Mouse (Mus musculus): ENCODE measurements around the gene Grip1. TPM values are rescaled to one million over a fixed set of nuclear protein-coding genes. Genes with fewer than 3 reads are reported as not detected.
A peak's percentile ranks its signal among the peaks of the same experiment; 100 is the strongest.

Gene Grip1
- polyA plus RNA-seq, 1 experiment from 2014 or later: 3.8 TPM

DNA sequence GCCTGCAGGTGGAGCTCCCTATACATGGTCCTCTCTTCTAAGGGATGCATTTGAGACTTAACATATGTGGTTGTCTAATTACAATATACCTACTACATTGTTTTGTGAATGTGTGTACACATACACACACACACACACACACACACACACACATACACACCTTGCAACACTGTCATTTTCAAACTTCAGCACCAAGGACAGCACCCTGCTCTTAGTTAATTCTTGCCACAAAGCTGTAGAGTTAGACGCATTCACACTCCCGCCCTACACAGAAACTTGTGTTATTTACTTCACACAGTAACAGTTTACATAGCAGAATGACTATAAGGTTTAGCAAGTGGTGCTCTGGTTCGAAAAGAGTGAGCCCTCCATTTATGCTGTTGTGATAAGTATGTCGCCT, 251.7 kb downstream of the Grip1 start:
- WGBS: 67% methylated on average over 4 of the region's 4 CpGs
- Histone ChIP-seq H3K9me3 (peaks cover 4% of the 10 kb centered on the region; the same call in 1 of the 2 replicates), H3K4me3 (no peak overlapping the region), H3K27ac (replicated peaks) (no peak overlapping the region), H3K27me3 (replicated peaks; ENCODE audit: low read depth, poor library complexity, severe bottlenecking) (no peaks in the 10 kb centered on the region), H3K36me3 (replicated peaks) (no peaks in the 10 kb centered on the region), H3K4me1 (no peaks in the 10 kb centered on the region)
- peak; percentile 57 for DNase-seq (ENCODE audit: low spot score)

DNA sequence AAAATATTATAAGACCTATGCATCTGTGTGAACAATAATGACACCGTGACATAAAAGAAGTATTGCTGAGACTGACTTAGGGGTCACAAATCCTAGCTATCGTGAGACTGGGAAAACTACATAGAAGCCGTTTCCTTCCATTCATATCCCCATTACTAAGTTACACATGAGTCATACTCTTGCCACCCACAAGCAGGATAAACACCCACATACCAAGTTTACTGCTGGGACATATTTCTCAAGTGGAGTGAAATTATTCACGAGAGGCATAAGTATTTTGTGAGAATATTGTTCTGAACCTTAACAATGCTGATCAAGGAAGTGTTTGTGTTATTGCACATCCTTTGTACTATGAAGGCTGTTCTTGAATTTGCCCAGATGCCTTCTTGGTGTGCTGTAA, 252.7 kb downstream of the Grip1 start:
- no peaks in the 10 kb centered on the region for H3K27me3 ChIP-seq (replicated peaks; ENCODE audit: low read depth, poor library complexity, severe bottlenecking)
- WGBS: 89% methylated on average over 4 of the region's 4 CpGs
- no peaks in the 10 kb centered on the region for H3K4me1 ChIP-seq
- H3K9me3 ChIP-seq: peaks cover 4% of the 10 kb centered on the region; the same call in 1 of the 2 replicates
- no peak overlapping the region for H3K4me3 ChIP-seq
- DNase-seq (ENCODE audit: low spot score): no peak
- H3K36me3 ChIP-seq (replicated peaks): no peaks in the 10 kb centered on the region
- H3K27ac ChIP-seq (replicated peaks): no peak overlapping the region

DNA sequence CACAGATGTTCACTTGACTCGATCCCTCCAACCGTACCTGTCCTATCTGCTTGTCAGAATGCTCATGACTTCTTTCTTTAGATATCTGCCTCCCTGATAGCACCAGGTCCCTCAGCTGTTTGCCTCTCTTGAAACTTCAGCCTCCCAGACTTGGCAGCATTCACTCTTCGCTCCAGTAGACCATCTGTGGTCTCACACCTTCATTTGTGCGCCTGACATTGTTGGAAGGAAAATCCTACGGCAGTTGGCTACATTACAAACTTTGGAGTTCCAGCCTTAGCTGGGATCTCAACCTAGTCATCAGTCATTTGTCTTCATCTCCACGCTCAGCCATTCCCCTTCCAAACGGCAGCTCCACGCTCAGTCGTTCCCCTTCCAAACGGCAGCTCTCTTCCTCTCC, 253.4 kb downstream of the Grip1 start:
- WGBS: 94% methylated on average over 10 of the region's 10 CpGs

DNA sequence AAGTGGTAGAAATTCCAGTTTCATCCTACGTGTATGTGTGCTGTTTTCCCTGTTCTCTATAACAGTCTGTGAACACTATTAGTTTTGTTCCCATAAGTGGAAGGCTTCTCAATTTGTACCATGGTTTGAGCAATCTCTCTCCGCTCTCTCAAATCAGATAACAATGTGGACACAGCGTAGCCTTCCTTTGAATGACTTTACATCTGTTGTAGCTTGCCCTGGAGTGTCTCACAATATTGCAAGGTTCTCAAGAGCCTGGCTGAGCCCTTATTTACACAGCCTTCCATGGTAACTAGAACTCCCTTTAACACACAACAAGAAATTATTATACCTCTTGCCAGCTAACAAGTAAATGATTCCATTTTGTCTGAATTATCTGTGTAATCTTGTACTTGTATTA, 268.3 kb downstream of the Grip1 start:
- H3K4me3 ChIP-seq: no peak overlapping the region
- no peaks in the 10 kb centered on the region for H3K36me3 ChIP-seq (replicated peaks)
- no peak overlapping the region for H3K27ac ChIP-seq (replicated peaks)
- peaks cover 40% of the 10 kb centered on the region for H3K4me1 ChIP-seq
- WGBS: 68% methylated on average over 3 of the region's 3 CpGs
- H3K9me3 ChIP-seq: no peaks in the 10 kb centered on the region
- H3K27me3 ChIP-seq (replicated peaks; ENCODE audit: low read depth, poor library complexity, severe bottlenecking): no peaks in the 10 kb centered on the region
- no peak for DNase-seq (ENCODE audit: low spot score)

More for the DNA sequence above, 253.4 kb downstream of the Grip1 start:
- H3K4me1 ChIP-seq: no peaks in the 10 kb centered on the region
- no peaks in the 10 kb centered on the region for H3K27me3 ChIP-seq (replicated peaks; ENCODE audit: low read depth, poor library complexity, severe bottlenecking)
- no peak for DNase-seq (ENCODE audit: low spot score)
- no peaks in the 10 kb centered on the region for H3K36me3 ChIP-seq (replicated peaks)
- H3K4me3 ChIP-seq: no peak overlapping the region
- H3K9me3 ChIP-seq: no peaks in the 10 kb centered on the region
- H3K27ac ChIP-seq (replicated peaks): no peak overlapping the region

DNA sequence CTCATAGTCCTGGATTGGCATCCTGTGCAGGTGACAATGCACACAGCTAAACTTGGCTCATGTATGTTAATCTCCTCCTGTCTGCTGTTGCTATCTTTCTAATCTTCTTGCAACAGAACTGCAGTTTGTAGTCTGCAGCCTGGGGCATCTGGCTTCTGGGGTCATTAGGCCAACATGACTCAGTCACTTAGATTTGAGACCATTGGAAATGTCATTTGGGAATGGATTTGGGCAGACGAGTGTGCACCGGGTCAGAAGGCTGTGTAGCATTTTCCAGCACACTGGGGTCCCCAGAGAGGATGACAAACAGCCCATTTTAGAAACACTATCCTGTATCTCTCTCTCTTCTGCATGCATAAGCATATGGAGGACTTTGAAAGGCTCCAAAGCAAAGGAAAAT, 268.8 kb downstream of the Grip1 start:
- Histone ChIP-seq H3K9me3 (no peaks in the 10 kb centered on the region), H3K4me1 (peaks cover 40% of the 10 kb centered on the region), H3K36me3 (replicated peaks) (no peaks in the 10 kb centered on the region), H3K27ac (replicated peaks) (no peak overlapping the region), H3K27me3 (replicated peaks; ENCODE audit: low read depth, poor library complexity, severe bottlenecking) (no peaks in the 10 kb centered on the region), H3K4me3 (no peak overlapping the region)
- peak; percentile 25 for DNase-seq (ENCODE audit: low spot score)
- WGBS: 18% methylated on average over 2 of the region's 2 CpGs

DNA sequence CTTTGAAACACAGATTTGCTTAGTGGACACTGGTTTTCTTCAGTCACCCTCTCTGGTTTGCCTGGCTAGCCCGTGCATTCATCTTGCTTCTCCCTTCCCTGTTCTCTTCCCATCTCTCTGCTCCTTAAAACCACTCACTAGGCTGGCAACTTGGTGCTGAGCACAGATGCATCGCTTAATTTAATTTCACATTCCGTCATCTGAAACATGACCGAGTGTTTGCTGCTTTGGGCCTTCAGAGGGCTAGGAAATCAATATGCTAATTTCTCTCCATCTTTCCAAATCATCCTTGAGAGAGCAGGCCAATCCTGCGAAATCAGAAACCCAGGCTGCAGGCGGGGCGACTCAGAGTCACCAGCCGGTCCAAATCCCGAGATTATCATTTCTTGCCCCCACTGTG, 270.0 kb downstream of the Grip1 start:
- WGBS: 74% methylated on average over 9 of the region's 9 CpGs
- H3K27me3 ChIP-seq (replicated peaks; ENCODE audit: low read depth, poor library complexity, severe bottlenecking): no peaks in the 10 kb centered on the region
- H3K9me3 ChIP-seq: no peaks in the 10 kb centered on the region
- H3K4me3 ChIP-seq: no peak overlapping the region
- H3K27ac ChIP-seq (replicated peaks): no peak overlapping the region
- no peak for DNase-seq (ENCODE audit: low spot score)
- H3K36me3 ChIP-seq (replicated peaks): no peaks in the 10 kb centered on the region
- peaks cover 46% of the 10 kb centered on the region for H3K4me1 ChIP-seq

DNA sequence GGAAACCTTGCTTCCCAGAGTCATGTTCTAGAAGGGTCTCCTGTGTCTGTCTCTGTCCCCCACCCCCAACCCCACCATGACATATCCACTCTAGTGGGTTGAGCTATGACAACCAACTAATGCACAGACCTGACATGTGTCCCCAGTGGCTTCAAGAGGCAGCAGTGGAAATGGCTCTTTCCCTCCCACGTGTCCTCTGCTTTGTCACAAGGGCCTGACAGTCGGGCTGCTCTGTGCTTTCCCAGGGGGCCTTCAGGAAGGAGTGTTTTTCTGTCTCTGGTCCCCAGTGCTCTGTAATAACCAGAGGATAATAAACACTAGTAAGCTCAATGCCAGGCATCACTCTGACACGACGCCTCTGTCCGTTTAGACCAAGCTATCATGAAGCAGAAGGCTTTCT, 271.7 kb downstream of the Grip1 start:
- Histone ChIP-seq H3K36me3 (replicated peaks) (no peaks in the 10 kb centered on the region), H3K27me3 (replicated peaks; ENCODE audit: low read depth, poor library complexity, severe bottlenecking) (no peaks in the 10 kb centered on the region), H3K9me3 (no peaks in the 10 kb centered on the region), H3K4me3 (no peak overlapping the region), H3K27ac (replicated peaks) (no peak overlapping the region), H3K4me1 (peaks cover 44% of the 10 kb centered on the region)
- WGBS: 66% methylated on average over 5 of the region's 5 CpGs
- DNase-seq (ENCODE audit: low spot score): no peak

DNA sequence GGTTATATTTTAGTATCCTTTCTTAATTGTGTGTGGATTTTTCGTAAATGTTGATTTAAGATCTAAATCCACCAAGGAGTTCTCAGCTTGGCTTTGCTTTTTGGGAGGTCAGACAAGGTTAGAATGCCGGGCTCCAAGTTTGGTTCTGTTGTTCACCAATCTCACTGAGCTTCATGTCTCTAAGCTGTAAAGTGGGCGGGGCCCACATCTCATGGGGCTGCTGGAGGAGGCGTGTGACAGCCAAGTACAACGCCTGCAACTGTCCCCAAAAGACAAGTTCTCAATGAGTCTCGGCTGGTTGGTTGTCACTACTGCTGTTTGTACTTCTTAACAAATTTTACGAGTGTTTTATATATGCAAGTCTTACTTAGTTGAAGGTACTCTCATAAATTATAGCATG, 272.3 kb downstream of the Grip1 start:
- Histone ChIP-seq H3K4me3 (no peak overlapping the region), H3K36me3 (replicated peaks) (no peaks in the 10 kb centered on the region), H3K27me3 (replicated peaks; ENCODE audit: low read depth, poor library complexity, severe bottlenecking) (no peaks in the 10 kb centered on the region), H3K27ac (replicated peaks) (no peak overlapping the region), H3K4me1 (peaks cover 43% of the 10 kb centered on the region), H3K9me3 (no peaks in the 10 kb centered on the region)
- DNase-seq (ENCODE audit: low spot score): no peak
- 81% methylated on average over 7 of the region's 7 CpGs for WGBS

DNA sequence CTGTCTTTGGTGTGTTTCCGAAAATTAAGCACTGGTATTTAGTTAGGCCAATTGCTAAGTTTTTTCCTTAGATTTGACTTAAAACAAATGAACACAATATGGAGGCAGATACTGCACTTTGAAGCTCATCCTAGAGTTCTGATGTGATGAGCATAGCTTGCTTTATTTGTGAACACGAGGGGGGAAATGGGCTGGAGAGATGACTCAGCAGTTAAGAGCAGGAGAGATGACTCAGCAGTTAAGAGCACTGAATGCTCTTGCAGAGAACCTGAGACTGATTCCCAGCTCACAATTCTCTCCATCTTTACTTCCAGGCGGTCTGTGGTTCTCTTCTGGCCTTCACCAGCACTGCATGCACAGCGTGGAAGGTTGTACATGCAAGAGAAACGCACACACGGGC, 273.3 kb downstream of the Grip1 start:
- Histone ChIP-seq H3K9me3 (no peaks in the 10 kb centered on the region), H3K27ac (replicated peaks) (no peak overlapping the region), H3K36me3 (replicated peaks) (no peaks in the 10 kb centered on the region), H3K27me3 (replicated peaks; ENCODE audit: low read depth, poor library complexity, severe bottlenecking) (no peaks in the 10 kb centered on the region), H3K4me1 (peaks cover 41% of the 10 kb centered on the region), H3K4me3 (no peak overlapping the region)
- WGBS: 84% methylated on average over 6 of the region's 6 CpGs
- no peak for DNase-seq (ENCODE audit: low spot score)

DNA sequence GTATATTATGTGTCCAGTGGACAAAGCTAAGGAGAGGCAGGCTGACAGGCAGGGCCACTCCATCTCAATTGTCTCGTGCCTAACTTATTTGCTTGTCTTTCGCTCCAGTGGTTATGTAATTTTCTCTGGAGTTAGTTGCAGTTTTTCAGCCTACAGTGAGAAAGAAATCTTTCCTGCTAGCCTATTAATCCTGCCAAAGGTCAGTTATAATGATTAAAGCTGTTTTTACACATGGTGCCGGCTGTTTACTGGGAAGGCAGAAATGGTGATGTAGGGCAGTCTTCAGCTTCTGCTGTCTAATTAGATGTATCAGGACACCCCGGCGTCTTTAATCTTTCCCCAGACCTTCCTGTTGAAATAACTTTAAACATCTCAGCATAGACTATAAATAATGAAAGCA, 276.6 kb downstream of the Grip1 start:
- Histone ChIP-seq H3K27ac (replicated peaks) (no peak overlapping the region), H3K36me3 (replicated peaks) (no peaks in the 10 kb centered on the region), H3K27me3 (replicated peaks; ENCODE audit: low read depth, poor library complexity, severe bottlenecking) (no peaks in the 10 kb centered on the region), H3K4me3 (no peak overlapping the region), H3K4me1 (peaks cover 16% of the 10 kb centered on the region), H3K9me3 (no peaks in the 10 kb centered on the region)
- WGBS: 76% methylated on average over 5 of the region's 5 CpGs
- no peak for DNase-seq (ENCODE audit: low spot score)

DNA sequence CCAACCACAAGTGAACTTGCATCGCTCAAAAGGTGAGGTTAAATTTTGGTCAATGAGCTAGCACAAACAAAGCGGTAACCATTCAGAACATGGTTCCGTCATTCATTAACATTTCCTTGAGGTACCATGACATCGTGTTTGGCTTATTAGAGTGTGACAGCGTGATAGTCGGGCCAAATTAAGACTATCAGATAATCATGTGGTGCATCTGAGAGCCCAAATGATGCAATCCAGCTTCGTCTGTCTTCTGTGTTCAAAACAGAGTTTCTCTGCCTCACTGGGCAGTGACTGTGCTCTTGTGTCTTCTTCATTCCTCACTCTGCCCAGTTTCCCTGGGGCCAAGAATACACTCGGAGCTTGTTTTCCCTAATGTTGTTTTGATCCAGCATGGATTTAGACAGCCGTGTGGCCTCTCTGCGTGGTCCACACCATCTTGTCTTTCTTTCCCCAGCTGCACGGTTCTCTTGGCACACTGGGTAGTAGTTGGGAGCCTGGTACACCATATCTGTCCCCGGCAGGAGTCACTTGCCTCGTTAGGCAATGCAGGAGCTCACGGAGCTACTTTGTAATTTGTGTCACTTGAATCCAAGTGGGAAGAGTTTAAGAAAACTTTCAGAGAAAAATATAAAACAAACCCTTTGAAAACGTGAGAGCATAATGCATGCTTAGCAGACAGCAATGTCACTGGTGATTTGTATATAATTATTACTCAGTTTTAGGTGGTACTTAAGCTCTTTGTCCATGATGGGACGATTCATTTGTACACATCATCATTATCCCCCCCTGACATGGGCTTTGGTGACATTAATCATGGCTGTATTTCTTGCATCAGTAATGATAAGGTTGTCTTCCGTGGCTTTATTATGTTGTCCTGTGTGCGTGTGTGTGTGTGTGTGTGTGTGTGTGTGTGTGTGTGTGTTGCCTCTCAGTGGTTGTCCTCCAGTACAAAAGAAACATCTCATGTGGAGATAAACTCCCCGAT, 281.7 kb downstream of the Grip1 start:
- Histone ChIP-seq H3K27ac (replicated peaks) (no peak overlapping the region), H3K4me1 (0 out of 2 replicates have a peak, but pooled peaks cover 2% of the 10 kb centered on the region), H3K9me3 (no peaks in the 10 kb centered on the region), H3K36me3 (replicated peaks) (no peaks in the 10 kb centered on the region), H3K27me3 (replicated peaks; ENCODE audit: low read depth, poor library complexity, severe bottlenecking) (no peaks in the 10 kb centered on the region), H3K4me3 (no peak overlapping the region)
- DNase-seq (ENCODE audit: low spot score): peak; percentile 4
- 81% methylated on average over 19 of the region's 19 CpGs for WGBS

DNA sequence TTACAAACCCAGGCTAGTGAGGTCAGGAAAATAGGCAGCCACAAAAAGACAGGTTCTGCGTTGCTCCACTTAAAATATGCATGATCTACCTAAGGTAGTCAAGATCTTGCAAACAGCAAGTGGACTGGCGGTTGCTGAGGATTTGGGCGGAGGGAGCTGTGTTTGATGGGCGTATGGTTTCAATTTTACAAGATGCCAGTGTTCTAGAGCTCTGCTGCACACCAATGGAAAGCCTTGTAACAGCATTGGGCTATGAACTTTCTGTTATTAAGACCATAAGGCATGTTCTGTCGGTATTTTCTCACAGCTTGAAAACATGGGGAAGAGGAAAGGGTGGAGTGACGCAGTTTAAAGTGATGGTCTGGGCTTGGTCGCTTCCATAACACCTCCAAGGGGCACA, 285.8 kb downstream of the Grip1 start:
- H3K27ac ChIP-seq (replicated peaks): no peak overlapping the region
- H3K9me3 ChIP-seq: no peaks in the 10 kb centered on the region
- peak; percentile 10 for DNase-seq (ENCODE audit: low spot score)
- no peak overlapping the region for H3K4me3 ChIP-seq
- 0 out of 2 replicates have a peak, but pooled peaks cover 2% of the 10 kb centered on the region for H3K4me1 ChIP-seq
- H3K27me3 ChIP-seq (replicated peaks; ENCODE audit: low read depth, poor library complexity, severe bottlenecking): no peaks in the 10 kb centered on the region
- no peaks in the 10 kb centered on the region for H3K36me3 ChIP-seq (replicated peaks)
- WGBS: 77% methylated on average over 7 of the region's 7 CpGs

DNA sequence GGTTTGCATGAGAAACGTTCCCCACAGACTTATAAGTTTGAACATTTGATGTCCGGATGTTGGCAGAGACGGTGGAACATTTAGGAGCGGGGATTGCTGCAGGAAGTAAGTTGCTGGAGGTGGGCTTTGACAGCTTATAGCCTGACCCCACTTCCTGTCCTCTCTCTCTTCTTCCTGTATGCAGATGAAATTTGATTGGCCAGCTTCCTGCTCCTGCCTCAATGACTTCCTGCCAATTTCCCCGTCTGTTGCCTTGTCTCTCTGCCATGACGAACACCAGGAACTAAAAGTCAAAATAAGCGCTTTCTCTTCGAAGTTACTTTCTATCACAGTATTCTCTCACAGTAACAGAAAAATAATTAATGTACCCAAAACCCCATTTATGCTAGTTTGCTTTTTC, 289.1 kb downstream of the Grip1 start:
- Histone ChIP-seq H3K4me3 (no peak overlapping the region), H3K4me1 (peaks cover 10% of the 10 kb centered on the region), H3K27me3 (replicated peaks; ENCODE audit: low read depth, poor library complexity, severe bottlenecking) (no peaks in the 10 kb centered on the region), H3K9me3 (no peaks in the 10 kb centered on the region), H3K36me3 (replicated peaks) (no peaks in the 10 kb centered on the region), H3K27ac (replicated peaks) (no peak overlapping the region)
- WGBS: 84% methylated on average over 8 of the region's 8 CpGs
- DNase-seq (ENCODE audit: low spot score): no peak

All from embryonic facial prominence, embryonic 10.5 days (tissue).